Mouse (Mus musculus) CH12.LX (cell line): ENCODE data around the gene Kng2. TPM values are rescaled to one million over a fixed set of nuclear protein-coding genes. Genes with fewer than 3 reads are reported as not detected.
"Not testable (repeated sequence)": the region's sequence is repeated elsewhere in the genome, so short reads cannot be mapped to it uniquely, and the experiment has no call there.

ENCODE experiments used
- DNase-seq: peaks from one replicate; pipeline ENCODE4 v3.0.0-alpha.2; 2013; ENCODE audit errors: extremely low read depth
- H3K27ac ChIP-seq: 2 replicates; pipeline ENCODE4 v1.5.1; 2012; ENCODE audit warnings: low read depth, mild to moderate bottlenecking, control low read depth, moderate library complexity; ENCODE audit not compliant: insufficient read depth
- H3K27me3 ChIP-seq: replicated peaks from 2 replicates; pipeline ENCODE3; 2012; ENCODE audit warnings: inconsistent platforms
- H3K36me3 ChIP-seq, 2 experiments: replicated peaks in 1 of 2; 2 replicates each; pipeline versions ENCODE3 to v1.6.1; 2012; ENCODE audit warnings: inconsistent platforms in 1 of 2, low read length in 1 of 2, mild to moderate bottlenecking in 1 of 2, mixed read lengths in 1 of 2, moderate library complexity in 1 of 2; ENCODE audit not compliant: control insufficient read depth in 1 of 2, insufficient read depth in 1 of 2
- H3K4me1 ChIP-seq, 2 experiments: 2 replicates each; pipeline ENCODE4 v1.6.1; 2012; ENCODE audit warnings: inconsistent platforms in 1 of 2, moderate library complexity in 1 of 2; ENCODE audit not compliant: insufficient read depth in 2 of 2, control insufficient read depth in 1 of 2
- H3K4me2 ChIP-seq: 2 replicates; pipeline ENCODE4 v1.6.1; 2012; ENCODE audit warnings: low read depth, mild to moderate bottlenecking, control low read depth; ENCODE audit not compliant: poor library complexity, insufficient read depth, severe bottlenecking
- H3K4me3 ChIP-seq, 3 experiments: fragments of 150-350 bp in 1 of 3; sonication (generic) in 1 of 3; replicated peaks in 1 of 3; 2 replicates each; pipeline versions ENCODE3 to v1.5.1; 2011 to 2012; ENCODE audit warnings: low read depth in 2 of 3, low read length in 2 of 3, mild to moderate bottlenecking in 2 of 3, moderate library complexity in 2 of 3, control low read depth in 1 of 3, improper control_type of control experiment in 1 of 3, inconsistent platforms in 1 of 3, mixed read lengths in 1 of 3; ENCODE audit not compliant: poor library complexity in 1 of 3
- H3K79me2 ChIP-seq: replicated peaks from 2 replicates; pipeline ENCODE4 v1.6.1; 2012; ENCODE audit warnings: mild to moderate bottlenecking, moderate library complexity; ENCODE audit not compliant: control insufficient read depth, poor library complexity, insufficient read depth, severe bottlenecking; ENCODE audit errors: extremely low read depth
- H3K9ac ChIP-seq: 2 replicates; pipeline ENCODE4 v1.6.1; 2012; ENCODE audit warnings: low read depth, mild to moderate bottlenecking, control low read depth, moderate library complexity; ENCODE audit not compliant: insufficient read depth
- H3K9me3 ChIP-seq: replicated peaks from 2 replicates; pipeline ENCODE3; 2012; ENCODE audit warnings: low read length, inconsistent platforms, mixed read lengths
- CHD1 ChIP-seq: IDR thresholded peaks from 2 replicates; pipeline ENCODE4 v1.6.1; 2012; ENCODE audit warnings: low read depth, low read length, improper control_type of control experiment, inconsistent platforms
- E2F4 ChIP-seq: IDR thresholded peaks from 2 replicates; pipeline ENCODE4 v1.6.1; 2011; ENCODE audit warnings: low read depth, low read length, improper control_type of control experiment; ENCODE audit not compliant: insufficient replicate concordance
- ETS1 ChIP-seq: conservative IDR thresholded peaks from 2 replicates; pipeline ENCODE4 v1.6.1; 2012; ENCODE audit warnings: low read depth, mild to moderate bottlenecking, inconsistent platforms, low read length, improper control_type of control experiment, moderate library complexity
- GABPA ChIP-seq: IDR thresholded peaks from 2 replicates; pipeline ENCODE4 v1.6.1; 2012; ENCODE audit warnings: low read depth, low read length, improper control_type of control experiment, inconsistent platforms; ENCODE audit not compliant: insufficient replicate concordance
- JUN ChIP-seq: IDR thresholded peaks from 2 replicates; pipeline ENCODE4 v1.6.1; 2011; ENCODE audit warnings: low read depth, mild to moderate bottlenecking, low read length, improper control_type of control experiment, moderate library complexity; ENCODE audit not compliant: insufficient read depth
- KAT2A ChIP-seq: IDR thresholded peaks from 2 replicates; pipeline ENCODE4 v1.6.1; 2012; ENCODE audit warnings: low read length, improper control_type of control experiment, inconsistent platforms; ENCODE audit not compliant: insufficient replicate concordance
- MAX ChIP-seq: IDR thresholded peaks from 2 replicates; pipeline ENCODE4 v1.6.1; 2011; ENCODE audit warnings: low read length, improper control_type of control experiment
- MXI1 ChIP-seq: IDR thresholded peaks from 2 replicates; pipeline ENCODE4 v1.6.1; 2011; ENCODE audit warnings: mild to moderate bottlenecking, low read depth, low read length, improper control_type of control experiment
- NELFE ChIP-seq: IDR thresholded peaks from 2 replicates; pipeline ENCODE4 v1.6.1; 2011; ENCODE audit warnings: low read depth, low read length, improper control_type of control experiment
- PAX5 ChIP-seq: IDR thresholded peaks from 2 replicates; pipeline ENCODE4 v1.6.1; 2012; ENCODE audit warnings: low read length, inconsistent platforms, mixed read lengths
- POLR2AphosphoS2 ChIP-seq: IDR thresholded peaks from 2 replicates; pipeline ENCODE4 v1.6.1; 2011; ENCODE audit warnings: low read depth, low read length, improper control_type of control experiment
- RAD21 ChIP-seq: IDR thresholded peaks from 2 replicates; pipeline ENCODE4 v1.6.1; 2011; ENCODE audit warnings: low read depth, mild to moderate bottlenecking, low read length, improper control_type of control experiment, moderate library complexity
- SIN3A ChIP-seq: IDR thresholded peaks from 2 replicates; pipeline ENCODE4 v1.6.1; 2012; ENCODE audit warnings: low read length, improper control_type of control experiment, inconsistent platforms
- USF2 ChIP-seq: conservative IDR thresholded peaks from 2 replicates; pipeline ENCODE4 v1.6.1; 2011; ENCODE audit warnings: low read depth, low read length, improper control_type of control experiment
- ZC3H11A ChIP-seq: IDR thresholded peaks from 2 replicates; pipeline ENCODE4 v1.6.1; 2012; ENCODE audit warnings: low read depth, mild to moderate bottlenecking, inconsistent platforms, low read length, improper control_type of control experiment
- dilution Hi-C: fragments of 300-500 bp; cut with MboI; formaldehyde crosslinking; loops from 2 replicates; pipeline ENCODE4 v1.14.3; 2020; ENCODE audit warnings: low sequenced_read_pairs; ENCODE audit not compliant: extremely low pct_unique_long_range_greater_than_20kb, extremely low pct_ligation_motif_present
- in situ Hi-C: fragments of 300-500 bp; cut with MboI; formaldehyde crosslinking; loops from 3 replicates; pipeline ENCODE4 v1.14.3; 2019; ENCODE audit warnings: low sequenced_read_pairs, low pct_ligation_motif_present, low pct_unique_long_range_greater_than_20kb, mixed read lengths
- polyA plus RNA-seq: library from polyadenylated mRNA; unstranded; fragments of >175 nt; gene quantifications from 2 replicates; pipeline ENCODE4 v1.2.1, GENCODE M21; 2012; ENCODE audit warnings: low read depth; ENCODE audit not compliant: insufficient read length
- total RNA-seq, 2 experiments: library from RNA; depleted of rRNA; stranded (reverse); fragments of 300-350 nt in 1 of 2; fragments of >200 nt in 1 of 2; gene quantifications; 2 replicates each; pipeline ENCODE4 v1.2.3; 2012 to 2014

Gene Kng2
- total and polyA plus RNA-seq, 3 experiments: not detected

GRCm38 (mm10) chr16:22950840-22951395 is 78.4 kb downstream of the Kng2 start, which contains the start of gene Hrg:
Gene Hrg (plus strand): TSS chr16:22951072.
- H3K79me2 ChIP-seq: no peaks in the 10 kb centered on the region
- in situ Hi-C loops: loop anchor here (5.0 kb wide), 1 partner anchor 74 kb away; no protein-coding TSS in a partner anchor
- dilution Hi-C loops: no loop called here
- no peak within 1 kb of the TSS for H3K4me2 ChIP-seq
- H3K9me3 ChIP-seq: no peaks in the 10 kb centered on the region
- H3K4me1 ChIP-seq: no peaks in the 10 kb centered on the region
- H3K9ac ChIP-seq: no peak within 1 kb of the TSS
- no peak for DNase-seq
- no peak within 1 kb of the TSS for H3K27ac ChIP-seq
- no peak for TF ChIP-seq ZC3H11A
- TF ChIP-seq KAT2A: no peak
- no peak within 1 kb of the TSS for H3K4me3 ChIP-seq
- no peaks in the 10 kb centered on the region for H3K36me3 ChIP-seq
- H3K27me3 ChIP-seq: no peaks in the 10 kb centered on the region

DNA sequence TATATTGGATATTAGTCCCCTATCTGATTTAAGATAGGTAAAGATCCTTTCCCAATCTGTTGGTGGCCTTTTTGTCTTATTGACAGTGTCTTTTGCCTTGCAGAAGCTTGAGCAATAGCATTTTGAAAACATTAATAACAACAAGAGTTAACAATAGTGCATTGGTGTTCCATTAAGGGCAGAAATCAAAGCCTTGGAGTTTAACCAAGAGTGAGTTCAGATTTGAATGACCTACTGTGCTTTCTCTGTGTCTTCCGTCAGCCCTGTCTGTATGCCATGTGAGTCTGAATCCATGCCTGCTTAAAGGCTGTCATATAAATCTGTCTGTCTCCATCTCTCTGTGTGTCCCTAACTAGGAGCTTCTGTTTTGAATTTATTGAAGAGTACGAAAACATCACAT is 81.9 kb downstream of the Kng2 start:
- Histone ChIP-seq H3K4me3 (no peak overlapping the region), H3K27ac (no peak overlapping the region), H3K36me3 (no peaks in the 10 kb centered on the region), H3K9me3 (peaks cover 3% of the 10 kb centered on the region), H3K79me2 (no peaks in the 10 kb centered on the region), H3K4me1 (peaks cover 4 to 22% of the 10 kb centered on the region in 2 experiments; a peak in 3 of 4 replicates), H3K4me2 (no peak overlapping the region), H3K27me3 (no peaks in the 10 kb centered on the region), H3K9ac (no peak overlapping the region)
- DNase-seq: no peak
- dilution Hi-C loops: no loop called here
- in situ Hi-C loops: no loop called here
- no peak for TF ChIP-seq NELFE
- TF ChIP-seq SIN3A: no peak
- TF ChIP-seq CHD1: no peak
- no peak for TF ChIP-seq MXI1
- no peak for TF ChIP-seq E2F4
- no peak for TF ChIP-seq JUN
- TF ChIP-seq USF2: no peak
- TF ChIP-seq ETS1: no peak
- TF ChIP-seq MAX: no peak
- no peak for TF ChIP-seq RAD21
- no peak for TF ChIP-seq ZC3H11A
- no peak for TF ChIP-seq PAX5
- TF ChIP-seq POLR2AphosphoS2: no peak
- no peak for TF ChIP-seq GABPA

DNA sequence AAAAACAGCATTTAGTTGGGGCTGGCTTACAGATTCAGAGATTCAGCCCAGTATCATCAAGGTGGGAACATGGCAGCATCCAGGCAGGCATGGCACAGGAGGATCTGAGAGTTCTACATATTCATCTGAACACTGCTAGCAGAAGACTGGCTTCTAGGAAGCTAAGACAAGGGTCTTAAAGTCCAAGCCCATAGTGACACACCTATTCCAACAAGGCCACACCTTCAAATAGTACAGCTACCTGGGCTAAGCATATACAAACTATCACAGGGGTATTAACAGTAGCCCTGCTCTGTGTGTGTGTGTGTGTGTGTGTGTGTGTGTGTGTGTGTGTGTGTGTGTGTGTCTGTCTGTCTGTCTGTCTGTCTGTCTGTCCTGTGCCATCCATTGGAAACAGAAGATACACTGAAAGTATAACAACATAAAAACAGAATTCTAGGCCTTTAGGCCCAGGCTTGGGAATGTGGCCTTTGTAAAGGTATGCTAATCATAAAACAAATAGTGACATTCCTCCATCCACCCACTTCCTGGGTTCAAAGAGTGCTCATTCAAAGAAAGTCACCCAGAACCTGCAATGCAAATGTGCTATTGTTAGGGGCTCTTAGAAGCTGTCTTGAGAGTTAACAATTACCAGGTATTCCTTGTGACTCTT is 87.3 kb downstream of the Kng2 start:
- Histone ChIP-seq H3K9me3 (peaks cover 13% of the 10 kb centered on the region), H3K4me1 (peaks cover 10 to 44% of the 10 kb centered on the region in 2 experiments)
- H3K36me3 ChIP-seq, H3K27me3 ChIP-seq, DNase-seq, H3K27ac ChIP-seq, H3K79me2 ChIP-seq, in situ Hi-C loops, dilution Hi-C loops, H3K4me2 ChIP-seq, H3K4me3 ChIP-seq, H3K9ac ChIP-seq: not testable (repeated sequence)
